Mouse (Mus musculus): ENCODE data around the gene Ccdc62.

DNA sequence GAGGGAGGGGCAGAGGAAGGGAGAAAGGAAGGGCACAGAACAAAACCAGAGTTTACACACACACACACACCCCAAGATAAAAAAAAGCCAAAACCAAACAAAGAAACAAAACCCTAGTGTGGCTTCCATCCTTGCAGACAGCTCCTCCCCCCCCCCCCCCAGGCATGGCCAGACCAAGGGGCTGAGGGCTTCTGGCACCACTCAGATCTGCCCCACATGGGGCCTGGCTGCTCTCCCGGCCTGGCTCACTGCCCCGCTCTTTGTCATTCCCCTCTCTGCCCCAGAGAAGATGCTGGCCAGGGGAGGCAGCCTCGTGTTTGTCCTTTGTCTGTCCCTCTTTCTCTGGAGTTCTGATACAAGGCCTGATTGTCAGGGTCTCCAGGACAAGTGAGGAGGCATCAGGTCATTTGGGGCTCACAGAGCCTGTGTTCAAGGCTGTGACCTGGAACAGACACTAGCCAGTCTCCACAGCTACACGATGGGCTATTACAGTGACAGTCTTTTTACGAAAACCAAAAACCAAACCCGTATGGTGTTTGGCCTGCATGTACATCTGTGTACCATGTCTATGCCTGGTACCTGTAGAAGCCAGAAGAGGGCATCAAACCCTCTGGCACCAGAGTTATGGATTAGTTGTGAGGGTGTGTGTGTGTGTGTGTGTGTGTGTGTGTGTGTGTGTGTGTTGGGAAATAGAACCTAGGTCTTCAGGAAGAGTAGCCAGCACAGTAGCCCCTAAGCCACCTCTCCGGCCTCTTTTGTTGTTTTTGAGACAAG, 63.0 kb downstream of the Ccdc62 start:
- TF ChIP-seq CTCF (IDR thresholded peaks at IDR 0.05; ENCODE audit: extremely low read depth, insufficient read depth, low read length) (no peak), POLR2A (IDR thresholded peaks at IDR 0.05; ENCODE audit: extremely low read depth, insufficient read depth, low read length) (no peak)
